Mouse (Mus musculus) cerebellum, adult 18-20 months (tissue): ENCODE results near the gene Cks1b.
"Not testable (repeated sequence)": the region's sequence is repeated elsewhere in the genome, so short reads cannot be mapped to it uniquely, and the experiment has no call there.

Source experiments
- DNase-seq, 2 experiments: peaks; one replicate each; pipeline ENCODE4 v3.0.0; 2021

Cks1b gene

DNA sequence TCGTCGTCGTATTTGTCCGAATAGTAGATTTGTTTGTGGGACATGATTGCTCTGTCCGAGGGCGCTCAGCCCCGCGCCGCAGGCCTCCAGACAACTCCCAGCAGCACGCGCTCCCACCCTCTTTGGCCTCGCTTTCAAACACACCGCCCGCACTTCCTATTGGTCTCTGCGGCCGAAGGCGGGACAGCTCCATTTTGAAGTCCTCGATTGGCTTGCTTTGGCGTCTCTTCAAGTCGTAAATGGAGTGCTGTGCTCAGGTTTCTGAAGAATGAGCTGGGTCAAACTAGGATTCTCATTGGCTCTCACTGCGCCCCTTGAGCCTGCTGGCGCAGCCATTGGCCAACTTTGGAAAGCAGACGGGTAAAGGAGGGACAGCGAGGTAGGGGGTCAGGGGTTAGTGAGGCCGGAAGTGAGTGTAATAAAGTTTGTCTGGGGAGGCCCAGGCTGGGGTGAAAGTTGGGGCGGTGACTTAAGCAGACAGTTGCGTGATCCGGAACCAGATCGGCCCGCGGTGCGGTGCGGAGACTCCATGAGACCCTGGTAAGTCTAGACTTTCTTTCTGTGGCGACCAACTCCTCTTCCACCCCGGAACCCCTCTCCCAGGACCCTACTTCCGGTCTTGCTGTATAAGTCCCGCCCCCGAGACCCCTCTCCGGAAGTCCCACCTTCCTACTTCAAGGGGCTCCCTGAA lies at the start of gene Cks1b, which contains the start of gene Shc1:
Gene Cks1b (minus strand): TSS at position 214 of the 691 bp plus-strand sequence.
Gene Shc1 (plus strand): TSS at position 274 of the 691 bp plus-strand sequence.
- peak; percentile 83 to 92 for DNase-seq

DNA sequence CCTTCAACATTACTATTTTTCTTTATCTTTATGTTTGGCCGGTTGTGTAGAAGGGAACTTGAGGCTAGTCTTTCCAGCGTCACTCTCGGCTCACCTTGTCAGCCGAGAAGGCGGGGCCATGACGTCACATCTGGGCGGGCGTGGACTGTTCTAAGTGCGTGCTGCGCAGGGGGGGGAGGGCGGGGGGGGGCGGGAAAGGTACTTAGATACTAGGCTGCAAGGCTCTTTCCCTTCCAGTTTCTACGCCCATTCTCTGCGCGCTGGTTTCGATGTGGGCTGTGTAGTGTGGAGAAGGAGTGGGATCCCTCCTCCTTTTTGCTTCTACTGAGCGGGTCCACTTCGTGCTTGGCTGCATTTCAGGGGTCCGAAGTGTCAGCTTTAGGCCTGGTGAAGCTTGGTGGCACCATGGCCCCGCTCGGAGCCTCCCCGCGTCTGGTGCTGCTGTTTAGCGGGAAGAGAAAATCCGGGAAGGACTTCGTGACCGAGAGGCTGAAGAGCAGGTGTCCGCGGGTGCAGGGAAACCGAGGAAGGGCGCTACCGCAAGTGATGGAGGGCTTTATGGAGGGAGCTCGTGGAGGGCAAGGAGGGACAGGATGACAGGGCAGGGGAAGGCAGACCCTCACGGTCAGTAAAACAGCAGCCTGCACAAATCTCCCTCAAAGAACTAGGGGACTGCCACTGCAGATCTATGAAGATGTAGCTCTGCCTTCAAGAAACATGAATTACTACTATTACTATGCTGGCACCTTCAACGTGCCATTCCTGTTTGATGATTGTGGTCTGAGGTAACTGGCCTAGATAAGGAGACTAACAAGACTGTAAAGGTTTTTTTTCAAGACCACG lies 41.0 kb upstream of the Cks1b start:
- peak; percentile 92 for DNase-seq

DNA sequence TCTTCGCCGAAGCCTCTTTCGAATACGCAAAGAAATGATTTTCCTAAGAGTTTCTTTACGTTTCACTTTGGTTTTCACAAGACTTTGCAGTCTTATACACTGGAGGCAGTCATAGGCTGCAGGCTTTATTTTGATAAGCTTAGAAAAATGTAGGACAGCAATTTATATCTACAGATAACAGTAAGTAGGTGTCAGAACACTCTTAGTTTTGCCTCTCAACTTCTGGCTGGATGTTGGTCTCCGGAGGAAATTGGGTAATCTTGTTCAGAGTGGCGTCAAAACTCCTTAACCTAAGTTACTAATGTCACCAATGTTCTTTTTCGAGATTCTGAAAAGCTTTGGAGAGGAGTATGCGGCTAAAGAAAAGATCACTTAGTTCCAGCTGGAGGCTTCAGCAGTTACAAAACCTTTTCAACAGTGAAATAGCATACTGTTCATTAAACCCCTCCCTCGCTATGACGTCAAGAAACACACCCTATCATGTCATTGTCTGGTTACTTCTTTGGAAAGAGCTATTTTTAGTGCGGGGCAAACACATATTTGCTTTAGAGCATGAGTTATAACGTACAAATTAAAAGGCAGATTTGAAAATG lies 40.3 kb upstream of the Cks1b start:
- no peak for DNase-seq

DNA sequence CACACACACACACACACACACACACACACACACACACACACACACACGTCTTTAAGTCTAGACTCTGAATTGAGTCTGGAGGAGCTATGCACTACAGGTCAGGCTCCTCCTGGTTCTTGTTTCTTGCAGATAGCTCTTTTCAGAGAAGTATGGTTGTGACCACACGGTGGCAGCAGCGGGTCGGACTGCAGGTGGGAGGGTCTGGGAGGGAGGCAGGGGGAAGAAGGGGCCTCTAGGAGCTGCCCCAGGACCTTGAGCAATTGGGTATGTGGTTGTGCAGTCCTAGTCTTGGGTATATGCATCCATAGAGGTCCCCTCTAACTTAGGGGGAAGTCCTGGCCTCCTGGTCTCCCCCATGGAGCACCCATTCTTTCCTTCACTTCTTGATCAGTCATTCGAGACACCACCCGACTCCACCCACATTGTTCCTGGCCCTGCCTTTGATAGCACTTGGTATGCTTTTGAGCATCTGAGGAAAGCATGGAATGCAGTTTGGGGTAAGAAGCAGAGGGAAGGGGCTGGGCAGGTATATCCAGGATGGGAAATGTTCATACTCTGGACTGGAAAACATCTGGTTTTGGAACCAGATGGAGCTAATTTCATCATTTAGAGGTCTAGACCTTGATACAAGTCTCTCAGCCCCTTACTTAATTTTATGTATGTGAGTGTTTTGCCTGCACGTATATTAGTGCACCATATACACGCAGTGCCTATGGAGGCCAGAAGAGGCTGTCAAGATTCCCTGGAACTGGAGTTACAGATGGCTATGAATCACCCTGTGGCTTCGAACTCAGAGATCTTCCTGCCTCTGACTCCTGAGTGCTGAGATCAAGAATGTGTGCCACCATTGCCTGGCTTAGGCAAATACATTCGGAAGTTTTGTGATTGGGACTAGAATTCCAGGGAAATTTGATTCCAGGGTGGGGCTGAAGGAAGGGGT lies 38.8 kb upstream of the Cks1b start:
- DNase-seq: peak; percentile 50 to 67

DNA sequence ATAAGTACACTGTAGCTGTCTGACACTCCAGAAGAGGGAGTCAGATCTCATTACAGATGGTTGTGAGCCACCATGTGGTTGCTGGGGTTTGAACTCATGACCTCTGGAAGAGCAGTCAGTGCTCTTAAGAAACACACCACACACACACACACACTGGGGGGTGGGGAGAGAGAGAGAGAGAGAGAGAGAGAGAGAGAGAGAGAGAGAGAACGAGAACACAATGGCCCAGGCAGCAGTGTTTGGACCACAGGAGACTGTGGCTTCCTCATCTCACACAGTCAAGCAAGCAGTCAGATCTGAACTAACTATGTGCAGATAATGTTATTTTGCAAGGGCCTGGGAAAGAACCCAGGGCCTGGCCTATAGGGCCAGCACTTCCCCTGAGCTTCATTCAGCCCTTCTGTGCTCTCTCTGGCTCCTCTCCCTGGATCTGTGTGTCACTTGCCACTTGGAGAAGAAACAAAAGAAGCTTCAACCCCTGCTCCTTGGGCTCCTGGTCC lies 37.7 kb upstream of the Cks1b start:
- no peak for DNase-seq

DNA sequence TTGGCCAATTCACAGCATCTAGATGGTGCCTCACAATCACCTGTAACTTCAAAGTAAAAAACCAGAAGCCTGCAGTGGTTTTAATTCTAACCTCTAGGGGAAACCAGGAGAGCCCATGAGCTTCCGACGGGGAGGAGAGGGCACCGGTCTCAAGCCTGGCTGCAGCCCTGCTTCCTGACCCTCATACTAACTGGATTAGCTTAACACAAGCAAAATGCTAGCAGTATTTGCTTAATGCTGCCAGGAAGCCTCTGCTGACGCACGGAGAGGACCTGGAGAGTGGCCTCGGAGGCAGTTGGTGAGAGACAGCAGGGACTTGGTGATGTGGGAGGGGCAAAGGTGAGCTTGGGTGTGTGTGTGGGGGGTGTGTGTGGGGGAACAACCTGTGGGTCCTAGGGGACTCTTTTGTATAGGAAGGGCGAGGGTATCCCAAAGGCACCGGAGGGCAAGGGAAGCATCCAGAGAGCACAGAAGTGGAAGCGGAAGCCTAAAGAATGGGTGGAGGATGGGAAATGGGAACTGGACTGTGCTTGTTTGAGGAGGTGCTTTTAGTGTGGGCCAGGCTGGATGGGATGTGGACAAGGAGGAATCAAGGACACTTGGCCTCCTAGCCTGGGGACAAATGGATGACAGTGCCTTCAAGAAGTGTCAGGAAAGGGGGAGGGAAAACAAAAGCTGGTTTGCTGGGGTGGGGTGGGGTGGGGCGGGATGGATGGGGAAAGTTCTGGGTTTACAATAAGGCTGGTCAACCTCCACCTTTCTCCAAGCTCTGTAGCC lies 36.4 kb upstream of the Cks1b start, which contains the start of gene Pmvk:
Gene Pmvk (plus strand): TSS at position 141 of the 777 bp plus-strand sequence.
- no peak for DNase-seq

DNA sequence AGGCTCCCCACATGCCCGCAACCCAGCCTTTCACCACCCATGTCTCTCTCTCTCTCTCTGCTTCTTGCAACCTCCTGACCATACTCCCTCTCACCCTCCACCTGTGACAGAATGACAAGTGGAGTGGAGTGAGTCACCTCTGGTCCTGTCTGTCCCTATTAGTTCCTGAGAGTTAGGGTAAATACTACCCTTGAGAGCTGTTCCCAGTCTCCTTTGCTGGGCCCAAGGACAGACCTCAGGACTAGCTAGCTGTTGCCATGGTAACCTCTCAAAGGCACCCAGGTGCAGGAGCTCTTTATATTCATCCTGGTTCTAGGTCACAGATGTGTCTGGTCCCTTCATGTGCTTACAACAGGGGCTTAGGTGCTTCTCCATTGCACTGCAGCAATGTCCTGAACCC lies 33.7 kb upstream of the Cks1b start:
- DNase-seq: no peak

DNA sequence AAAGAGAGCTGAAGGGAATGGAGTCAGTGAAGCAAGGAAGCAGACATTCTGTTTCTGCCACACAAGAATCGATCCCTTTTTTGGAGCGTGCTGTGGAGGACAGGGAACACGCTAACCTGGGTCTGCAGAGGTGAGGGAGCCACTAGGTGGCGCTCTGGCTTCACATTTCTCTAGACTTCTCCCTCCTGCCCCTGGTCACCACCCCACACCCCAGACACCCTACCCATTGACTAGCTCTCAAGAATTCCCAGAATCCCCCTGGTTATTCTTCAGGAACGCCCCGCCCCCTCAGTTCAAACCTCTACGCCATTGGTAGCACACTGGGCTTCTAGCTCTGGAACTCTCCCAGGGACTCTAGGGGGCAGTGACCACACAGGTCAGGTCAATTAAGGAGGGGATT lies 31.4 kb upstream of the Cks1b start:
- DNase-seq: peak; percentile 74 to 82

DNA sequence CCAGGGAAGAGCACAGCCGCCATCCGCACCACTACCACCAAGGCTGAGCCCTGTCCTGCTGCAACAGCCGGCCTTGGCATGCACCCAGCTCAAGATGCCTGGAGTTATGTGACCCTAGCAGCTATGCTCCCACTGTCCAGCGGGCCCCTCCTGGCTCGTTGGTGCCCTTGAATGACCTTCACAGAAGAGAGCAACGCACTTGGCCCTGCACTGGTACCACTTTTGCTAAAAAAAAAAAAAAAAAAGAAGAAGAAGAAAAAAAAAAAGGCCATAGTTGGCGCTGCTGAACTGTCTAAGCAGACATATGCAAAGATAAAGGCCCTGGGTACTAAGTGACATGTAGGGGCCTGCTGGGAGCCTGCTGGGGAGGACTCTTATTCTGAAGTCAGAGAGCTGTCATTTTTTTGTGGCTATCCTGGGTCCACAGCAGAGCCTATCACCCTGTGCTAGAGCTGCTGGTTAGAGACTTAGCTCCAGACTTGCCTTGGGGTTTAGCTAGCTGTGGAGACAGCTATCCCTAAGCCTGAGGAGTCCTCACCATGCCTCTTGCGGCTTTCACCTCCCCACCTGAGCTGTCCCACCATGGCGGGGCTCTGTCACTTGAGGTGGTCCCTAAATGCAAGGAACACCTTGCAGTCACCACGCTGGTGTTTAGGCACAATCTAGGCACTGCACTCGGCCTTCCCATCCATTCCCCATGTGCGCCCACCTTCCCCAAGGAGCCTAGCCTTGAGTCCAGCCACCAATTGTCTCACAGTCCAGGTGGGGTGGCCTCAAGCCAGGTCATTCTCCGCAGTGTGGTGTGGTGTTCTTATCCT lies 30.7 kb upstream of the Cks1b start:
- DNase-seq: no peak

DNA sequence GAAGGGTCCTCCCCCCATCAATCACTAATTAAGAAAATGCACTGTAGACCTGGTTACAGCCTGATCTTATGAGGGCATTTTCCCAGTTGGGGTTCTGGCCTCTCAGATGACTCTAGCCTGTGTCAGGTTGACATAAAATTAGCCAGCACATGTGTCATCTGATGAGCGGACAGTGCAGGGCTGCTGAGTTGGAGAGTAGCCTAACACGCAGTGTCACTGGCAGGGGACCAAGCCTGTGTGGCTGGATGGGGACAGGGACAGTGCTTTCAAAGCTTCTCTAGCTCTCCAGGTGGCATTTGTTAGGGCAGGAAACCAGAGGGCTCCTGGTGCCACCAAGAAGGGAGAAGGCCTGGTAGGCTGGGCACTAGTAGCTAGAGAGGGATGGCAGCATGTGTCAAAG lies 22.5 kb upstream of the Cks1b start:
- no peak for DNase-seq

DNA sequence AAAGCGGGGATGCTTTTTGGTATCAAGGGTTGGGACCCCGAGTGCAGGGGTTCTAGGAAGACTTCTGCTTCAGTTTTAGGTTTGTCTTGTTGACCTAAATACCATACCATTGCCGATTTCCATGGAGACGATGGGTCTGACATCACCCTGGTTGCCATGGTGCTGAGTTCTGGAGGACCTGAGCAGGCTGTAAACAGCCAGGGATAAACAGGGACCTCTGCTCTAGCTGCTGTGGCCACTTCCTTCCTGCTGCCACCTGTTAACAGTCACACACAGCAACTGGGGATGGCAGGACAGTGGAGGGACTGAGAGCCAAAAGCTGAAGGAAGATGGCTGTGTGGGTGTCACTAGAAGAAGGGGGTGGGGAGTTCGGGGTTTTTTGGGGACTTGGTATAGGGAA lies 19.1 kb upstream of the Cks1b start:
- no peak for DNase-seq

DNA sequence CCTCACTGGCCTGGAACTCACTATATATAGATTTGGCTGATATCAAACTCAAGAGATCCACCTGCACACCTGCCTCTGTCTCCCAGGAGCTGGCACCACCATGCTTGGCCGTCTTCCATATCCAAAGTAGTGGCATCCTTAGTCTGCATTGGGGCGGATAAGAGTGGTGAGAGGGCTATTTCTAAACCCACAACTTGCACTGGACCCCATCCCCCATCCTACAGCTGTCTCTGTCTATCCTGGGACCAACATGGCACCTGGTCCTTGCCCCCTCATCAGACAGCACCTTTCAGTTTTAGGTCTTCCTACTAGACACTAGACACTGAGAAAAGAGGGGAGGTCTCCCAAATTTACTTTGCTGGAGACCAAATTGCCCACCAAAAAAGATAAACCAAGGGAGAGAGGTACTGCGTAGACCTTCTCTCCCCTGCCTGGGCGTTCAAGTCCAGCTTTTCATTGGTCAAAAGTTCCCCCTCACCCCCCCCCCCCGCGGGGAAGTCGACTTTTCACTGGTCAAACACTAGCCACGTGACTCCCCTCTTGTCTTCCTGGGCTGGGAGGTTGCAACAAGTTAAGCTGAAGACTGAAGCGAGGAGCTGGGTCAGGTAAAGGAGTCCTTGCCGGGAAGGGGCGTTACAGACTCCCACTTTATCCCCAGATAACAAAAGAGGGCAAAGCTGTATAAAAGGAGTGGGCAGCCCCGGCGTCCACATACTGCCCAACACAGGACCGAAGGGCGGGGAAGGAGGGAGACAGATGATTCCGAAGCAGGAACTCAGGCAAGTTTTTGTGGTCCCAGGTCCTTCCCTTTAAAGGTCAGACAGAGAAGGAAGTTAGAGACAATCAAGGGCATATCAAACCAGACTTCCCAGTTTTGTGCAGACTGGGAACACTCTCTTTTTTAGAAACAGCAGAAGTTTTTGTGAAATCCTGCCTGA lies 18.3 kb upstream of the Cks1b start, which contains the start of gene Pbxip1:
Gene Pbxip1 (plus strand): TSS at position 531 of the 938 bp plus-strand sequence.
- DNase-seq: no peak

DNA sequence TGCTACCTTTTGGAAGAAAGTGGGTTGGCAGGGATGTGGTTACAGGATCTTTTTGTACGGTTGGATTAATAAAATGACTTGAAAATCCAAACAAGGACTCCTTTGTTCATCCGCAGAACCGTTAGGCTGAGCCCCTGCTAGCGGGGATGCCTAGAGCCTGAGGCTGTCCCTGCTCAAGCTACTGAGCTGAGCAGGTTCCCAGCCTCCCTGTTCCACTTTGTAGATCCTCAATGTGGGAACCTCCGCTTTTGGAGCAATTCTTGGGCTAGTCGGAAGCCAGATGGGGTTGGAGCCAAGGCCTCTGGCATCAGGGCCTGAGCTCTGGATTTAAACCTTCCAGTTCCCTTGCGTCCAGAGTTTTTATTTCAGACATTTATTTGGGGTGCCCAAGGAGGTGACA lies 16.9 kb upstream of the Cks1b start:
- DNase-seq: no peak

DNA sequence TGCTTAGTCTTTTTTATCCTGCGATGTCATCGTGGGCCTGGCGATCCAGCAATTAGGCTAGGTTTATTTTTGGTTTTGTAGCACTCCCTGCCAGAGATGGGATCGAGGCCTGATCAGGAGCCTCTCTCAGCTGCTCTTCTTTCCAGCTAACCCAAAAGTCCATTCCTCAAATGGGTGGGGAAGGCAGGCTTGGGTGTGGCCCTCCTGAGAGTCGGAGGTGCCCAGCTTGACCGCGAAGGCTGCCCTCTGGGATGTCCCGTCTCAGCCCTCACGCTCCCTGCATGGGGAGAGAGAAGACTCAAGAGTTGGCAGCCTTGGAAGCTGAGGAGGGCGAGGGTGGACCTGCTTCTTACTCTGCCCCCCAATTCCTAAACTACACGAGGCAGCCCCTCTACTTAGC lies 16.3 kb upstream of the Cks1b start:
- DNase-seq: no peak

DNA sequence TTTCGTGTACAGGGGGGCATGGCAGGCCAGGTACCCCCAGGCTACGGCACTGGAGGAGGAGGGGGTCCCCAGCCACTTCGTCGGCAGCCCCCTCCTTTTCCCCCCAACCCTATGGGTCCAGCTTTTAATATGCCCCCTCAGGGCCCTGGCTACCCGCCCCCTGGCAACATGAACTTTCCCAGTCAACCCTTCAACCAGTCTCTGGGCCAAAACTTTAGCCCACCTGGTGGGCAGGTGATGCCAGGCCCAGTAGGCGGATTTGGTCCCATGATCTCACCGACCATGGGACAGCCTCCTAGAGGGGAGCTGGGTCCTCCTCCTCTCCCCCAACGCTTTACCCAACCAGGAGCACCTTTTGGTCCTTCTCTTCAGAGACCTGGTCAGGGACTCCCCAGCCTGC lies 14.4 kb upstream of the Cks1b start:
- DNase-seq: peak in 1 of 2 experiments; percentile 13

DNA sequence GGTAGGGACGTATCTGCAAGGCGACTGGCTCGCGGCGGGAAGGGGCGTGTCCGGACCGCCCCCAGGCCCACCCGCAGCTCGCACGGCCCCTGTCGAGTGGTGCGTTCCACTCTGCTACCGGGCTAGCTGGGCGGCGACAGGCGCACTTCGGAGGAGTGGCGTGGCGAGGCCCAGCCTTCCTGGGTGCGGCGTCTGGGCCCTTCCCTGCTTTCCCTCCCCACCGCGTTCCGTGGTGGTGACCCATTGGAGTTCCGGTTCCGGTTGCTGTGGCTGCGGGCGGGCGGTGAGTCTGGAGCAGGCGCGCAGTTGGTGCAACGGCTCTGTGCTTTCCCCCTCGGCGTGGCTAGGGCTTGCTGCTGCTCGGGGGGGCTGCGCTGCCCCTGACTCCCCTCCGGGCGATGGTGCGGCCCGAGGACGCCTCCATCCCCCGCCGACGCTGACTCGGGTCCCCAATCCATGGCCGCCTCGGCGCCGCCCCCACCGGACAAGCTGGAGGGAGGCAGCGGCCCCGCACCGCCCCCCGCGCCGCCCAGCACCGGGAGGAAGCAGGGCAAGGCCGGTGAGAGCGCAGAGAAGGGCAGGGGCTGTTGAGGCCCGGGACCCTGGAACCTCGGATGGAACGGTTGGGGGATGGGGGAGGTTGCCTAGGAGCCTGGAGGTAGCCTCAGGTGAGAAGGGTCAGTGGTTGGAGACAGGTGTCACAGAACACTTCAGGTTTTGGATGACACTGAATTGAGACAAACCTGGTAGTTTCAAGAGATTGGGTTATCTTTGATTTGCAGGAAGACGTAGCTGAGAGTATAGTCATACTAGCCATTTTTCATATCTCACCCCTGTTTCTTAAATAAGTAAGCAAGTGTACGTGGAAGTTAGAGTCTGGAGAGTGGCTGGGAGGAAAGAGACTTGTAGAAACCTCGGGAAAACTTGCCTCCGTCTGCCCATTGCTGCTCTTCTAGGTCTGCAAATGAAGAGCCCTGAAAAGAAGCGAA lies 12.3 kb upstream of the Cks1b start, which contains the start of gene Pygo2:
Gene Pygo2 (plus strand): TSS at position 44 of the 989 bp plus-strand sequence.
- peak; percentile 91 to 95 for DNase-seq

DNA sequence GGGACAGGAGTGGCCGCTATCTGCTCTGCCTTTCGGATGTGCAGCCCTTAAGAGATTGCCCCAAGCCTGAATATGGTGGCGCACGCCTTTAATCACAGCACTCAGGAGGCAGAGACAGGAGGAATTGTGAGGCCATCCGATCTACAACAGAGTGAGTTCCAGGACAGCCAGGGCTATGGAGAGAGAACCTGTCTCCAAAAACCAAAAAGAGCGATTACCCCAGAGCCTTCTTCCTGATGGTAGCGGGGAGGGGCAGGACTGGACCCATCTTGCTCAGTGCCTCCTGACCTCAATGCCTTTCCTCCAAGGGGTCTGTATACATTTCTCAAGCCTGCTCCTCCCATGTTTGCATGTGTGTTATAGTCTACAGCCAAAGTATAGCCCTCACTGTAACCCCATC lies 10.8 kb upstream of the Cks1b start:
- DNase-seq: not testable (repeated sequence)

DNA sequence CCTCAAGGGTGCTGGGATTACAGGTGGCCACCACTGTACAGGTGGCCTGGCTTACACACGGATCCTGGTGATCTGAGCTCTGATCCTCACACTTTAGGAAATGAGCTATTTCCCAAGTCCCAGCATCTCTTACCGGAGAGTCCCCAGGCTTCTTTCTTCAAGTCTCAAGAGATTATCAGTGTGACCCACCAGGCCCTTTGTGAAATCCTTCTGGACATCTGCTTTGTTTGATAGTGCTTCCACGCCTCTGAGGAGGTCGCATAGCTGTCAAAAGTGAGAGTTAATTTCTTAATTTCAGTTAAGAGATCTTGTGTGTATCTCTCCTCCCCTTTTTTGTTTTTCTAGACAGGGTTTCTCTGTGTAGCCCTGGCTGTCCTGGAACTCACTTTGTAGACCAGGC lies 7.7 kb upstream of the Cks1b start:
- no peak for DNase-seq
